In genomic region chr6:49319595-49320315, GRCm38 (mm10) we compare ENCODE assay signal across 8 mouse cellular contexts. TPM values are rescaled to one million over a fixed set of nuclear protein-coding genes. Genes with fewer than 3 reads are reported as not detected.
A peak's percentile ranks its signal among the peaks of the same experiment; 100 is the strongest.
DNase-seq lines count a peak whose midpoint lies in the region; ATAC-seq and TF ChIP-seq lines count a peak whose summit lies in the region.

No protein-coding gene starts in this region.

- intact Hi-C loops in gastrocnemius, postnatal 36 days (cut with DNase I), result loop anchor here (2.0 to 5.0 kb wide), 3 partner anchors 48 to 73 kb away; partner anchors contain the start of gene Fam221a

- no peaks in the 10 kb centered on the region for H3K27me3 ChIP-seq in kidney, embryonic 15.5 days
- no peaks in the 10 kb centered on the region for H3K27me3 ChIP-seq in liver, embryonic 11.5 days (replicated peaks; ENCODE audit: control insufficient read depth, insufficient read depth, low read length)

- peak overlapping the region; percentile 85 for H3K27ac ChIP-seq in kidney, embryonic 15.5 days
- H3K27ac ChIP-seq in embryonic fibroblast, embryonic 13.5 days (ENCODE audit: insufficient read depth, low read length), result peak overlapping the region; percentile 37
- H3K27ac ChIP-seq in liver, embryonic 11.5 days (ENCODE audit: low read depth, low read length), result peak overlapping the region; percentile 70

- no peak for TF ChIP-seq POLR2A in embryonic fibroblast, embryonic 13.5 days (IDR thresholded peaks at IDR 0.05; ENCODE audit: low read depth, low read length)

- DNase-seq in kidney, adult 9 months, result no peak
- DNase-seq in MN1 (ENCODE audit: low spot score), result peak; percentile 6
- DNase-seq in liver, embryonic 11.5 days (ENCODE audit: low spot score), result no peak
- peak; percentile 19 for DNase-seq in retina, embryonic 14.5 days (ENCODE audit: low spot score)
- DNase-seq in adrenal gland, adult 18-20 months (ENCODE audit: low spot score in 2 of 2), result no peak
- DNase-seq in gastrocnemius, postnatal 36 days, result no peak

- H3K4me2 ChIP-seq in kidney, embryonic 15.5 days, result peak overlapping the region; percentile 62
- peak overlapping the region; percentile 74 for H3K4me2 ChIP-seq in liver, embryonic 11.5 days

- ATAC-seq in kidney, embryonic 15.5 days (replicated peaks; ENCODE audit: low FRiP score), result peak; percentile 31; the same call in 1 of the 2 replicates
- ATAC-seq in liver, embryonic 11.5 days (replicated peaks; ENCODE audit: low FRiP score), result no peak; the same call in 1 of the 2 replicates

- peak overlapping the region; percentile 72 for H3K4me3 ChIP-seq in kidney, embryonic 15.5 days (replicated peaks)
- peak overlapping the region; percentile 65 for H3K4me3 ChIP-seq in embryonic fibroblast, embryonic 13.5 days (ENCODE audit: insufficient read depth, low read length)
- peak overlapping the region; percentile 74 for H3K4me3 ChIP-seq in liver, embryonic 11.5 days (ENCODE audit: low read depth, low read length)

- peaks cover 11% of the 10 kb centered on the region for H3K4me1 ChIP-seq in kidney, embryonic 15.5 days
- H3K4me1 ChIP-seq in embryonic fibroblast, embryonic 13.5 days (ENCODE audit: control insufficient read depth, insufficient read depth, low read length), result peaks cover 5% of the 10 kb centered on the region; the same call in 1 of the 2 replicates
- H3K4me1 ChIP-seq in liver, embryonic 11.5 days (replicated peaks; ENCODE audit: control insufficient read depth, insufficient read depth, low read length), result peaks cover 5% of the 10 kb centered on the region; the same call in 1 of the 2 replicates

- no peaks in the 10 kb centered on the region for H3K36me3 ChIP-seq in kidney, embryonic 15.5 days
- no peaks in the 10 kb centered on the region for H3K36me3 ChIP-seq in liver, embryonic 11.5 days (ENCODE audit: control insufficient read depth, insufficient read depth, low read length)

- H3K9me3 ChIP-seq in kidney, embryonic 15.5 days (replicated peaks), result no peaks in the 10 kb centered on the region
- no peaks in the 10 kb centered on the region for H3K9me3 ChIP-seq in liver, embryonic 11.5 days (ENCODE audit: control insufficient read depth, low read length)

- H3K9ac ChIP-seq in kidney, embryonic 15.5 days, result peak overlapping the region; percentile 78
- peak overlapping the region; percentile 85 for H3K9ac ChIP-seq in liver, embryonic 11.5 days (ENCODE audit: low read depth, low read length)

- TF ChIP-seq CTCF in embryonic fibroblast, embryonic 13.5 days (IDR thresholded peaks at IDR 0.05; ENCODE audit: borderline replicate concordance, insufficient read depth, low read length), result no peak

- 11% methylated on average over 13 of the region's 13 CpGs for WGBS in kidney, embryonic 15.5 days
- WGBS in liver, embryonic 11.5 days, result 15% methylated on average over 13 of the region's 13 CpGs

RNA-seq across cellular contexts. Expression of gene Ccdc126, which starts 0.7 kb away (rescaled TPM):
- 11.4 and 12.8 TPM in 2 replicates for polyA plus RNA-seq in kidney, embryonic 15.5 days (2015; fragmentation: Nextera tagmentation; extraction: Ambion mirVana)
- 8.4 and 9.5 TPM in 2 replicates for polyA plus RNA-seq in embryonic fibroblast, embryonic 13.5 days (2011; ENCODE audit: insufficient read length, low read depth, missing spikeins)
- 5.0 and 6.1 TPM in 2 replicates for polyA plus RNA-seq in liver, embryonic 11.5 days (2014; fragmentation: Nextera tagmentation; extraction: Ambion mirVana)
- total RNA-seq in adrenal gland, adult 18-20 months (2021), result 10 to 100 TPM; 10.1 to 16.1 TPM
- 1 to 10 TPM; 1.7 to 2.0 TPM for total RNA-seq in gastrocnemius, postnatal 36 days (2021)

RNA-seq across cellular contexts. Expression of gene Fam221a, which starts 47.8 kb away (rescaled TPM):
- polyA plus RNA-seq in kidney, embryonic 15.5 days (2015; fragmentation: Nextera tagmentation; extraction: Ambion mirVana), result 5.3 and 6.2 TPM in 2 replicates
- 2.9 and 6.9 TPM in 2 replicates for polyA plus RNA-seq in embryonic fibroblast, embryonic 13.5 days (2011; ENCODE audit: insufficient read length, low read depth, missing spikeins)
- 3.4 and 3.8 TPM in 2 replicates for polyA plus RNA-seq in liver, embryonic 11.5 days (2014; fragmentation: Nextera tagmentation; extraction: Ambion mirVana)
- 1 to 10 TPM in 1 of 2 experiments, under 1 TPM in 1; 0.89 to 1.2 TPM for total RNA-seq in adrenal gland, adult 18-20 months (2021)
- under 1 TPM; 0.25 to 0.28 TPM for total RNA-seq in gastrocnemius, postnatal 36 days (2021)

RNA-seq across cellular contexts. Expression of gene Tra2a, which starts 55.9 kb away (rescaled TPM):
- 122 and 130 TPM in 2 replicates for polyA plus RNA-seq in kidney, embryonic 15.5 days (2015; fragmentation: Nextera tagmentation; extraction: Ambion mirVana)
- 154 and 162 TPM in 2 replicates for polyA plus RNA-seq in embryonic fibroblast, embryonic 13.5 days (2011; ENCODE audit: insufficient read length, low read depth, missing spikeins)
- 31.2 and 37.1 TPM in 2 replicates for polyA plus RNA-seq in liver, embryonic 11.5 days (2014; fragmentation: Nextera tagmentation; extraction: Ambion mirVana)
- 100 to 1,000 TPM; 102 to 111 TPM for total RNA-seq in adrenal gland, adult 18-20 months (2021)
- total RNA-seq in gastrocnemius, postnatal 36 days (2021), result 10 to 100 TPM; 13.4 to 16.7 TPM

Comparison
In these comparisons a context has a peak if more than half of its experiments do, and no peak if none do; other contexts are left out.
1. DNase-seq: peak in MN1 (single experiment) and retina, embryonic 14.5 days (single experiment); none in kidney, adult 9 months (single experiment), liver, embryonic 11.5 days (single experiment), adrenal gland, adult 18-20 months (0 of 2) and gastrocnemius, postnatal 36 days (0 of 2).
2. Peak in every context shown above with its lines, with median percentiles within 50 percentile points of each other: H3K27ac ChIP-seq and H3K4me3 ChIP-seq.